8 mouse cellular contexts compared by ENCODE assay signal in genomic region chr4:133820806-133821560, GRCm38 (mm10).
DNase-seq lines count a peak whose midpoint lies in the region; ATAC-seq and TF ChIP-seq lines count a peak whose summit lies in the region.

No protein-coding gene starts in this region.

- H3K36me3 ChIP-seq in limb, embryonic 11.5 days (ENCODE audit: control insufficient read depth, insufficient read depth, low read length): no peaks in the 10 kb centered on the region

- peak; percentile 24 to 35 for DNase-seq in heart, adult 18-20 months
- DNase-seq in heart, postnatal 25 days (ENCODE audit: low spot score): no peak
- DNase-seq in B cell, adult 2 months: peak; percentile 43 to 53
- no peak for DNase-seq in limb, embryonic 11.5 days (ENCODE audit: low spot score)
- no peak for DNase-seq in cerebellum, adult 2 months
- no peak for DNase-seq in ovary, postnatal 14 days (ENCODE audit: low spot score)

- peaks cover 1% of the 10 kb centered on the region; the same call in 1 of the 2 replicates for H3K4me1 ChIP-seq in cortical plate, adult 2 months (ENCODE audit: control insufficient read depth, insufficient read depth, low read length)
- H3K4me1 ChIP-seq in limb, embryonic 11.5 days (ENCODE audit: control insufficient read depth, insufficient read depth, low read length): peaks cover 9% of the 10 kb centered on the region
- no peaks in the 10 kb centered on the region for H3K4me1 ChIP-seq in cerebellum, adult 2 months (ENCODE audit: control insufficient read depth, insufficient read depth, low read length)

- TF ChIP-seq CTCF in cortical plate, adult 2 months (IDR thresholded peaks at IDR 0.05; ENCODE audit: extremely low read depth, insufficient read depth, low read length): no peak
- TF ChIP-seq CTCF in cerebellum, adult 2 months (IDR thresholded peaks at IDR 0.05; ENCODE audit: borderline replicate concordance, insufficient read depth, low read depth, low read length): no peak

- 0 out of 2 replicates have a peak overlapping the region, but pooled peaks have one; percentile 18 for H3K27ac ChIP-seq in cortical plate, adult 2 months (ENCODE audit: insufficient read depth, low read length)
- H3K27ac ChIP-seq in limb, embryonic 11.5 days (replicated peaks; ENCODE audit: low read depth, low read length): no peak overlapping the region
- no peak overlapping the region for H3K27ac ChIP-seq in cerebellum, adult 2 months (ENCODE audit: insufficient read depth, low read length)

- no peak overlapping the region for H3K4me2 ChIP-seq in limb, embryonic 11.5 days (ENCODE audit: low read depth, severe bottlenecking)

- H3K9ac ChIP-seq in limb, embryonic 11.5 days (ENCODE audit: low read length): 0 out of 2 replicates have a peak overlapping the region, but pooled peaks have one; percentile 5

- no peaks in the 10 kb centered on the region for H3K27me3 ChIP-seq in limb, embryonic 11.5 days (ENCODE audit: control insufficient read depth, insufficient read depth, low read length)
- H3K27me3 ChIP-seq in cerebellum, adult 2 months (ENCODE audit: control insufficient read depth, insufficient read depth, low read length): no peaks in the 10 kb centered on the region

- 52% methylated on average over 9 of the region's 9 CpGs for WGBS in limb, embryonic 11.5 days
- WGBS in cerebellum, adult 2 months: 43% methylated on average over 9 of the region's 9 CpGs

- H3K4me3 ChIP-seq in cortical plate, adult 2 months (ENCODE audit: insufficient read depth, low read length): no peak overlapping the region
- no peak overlapping the region for H3K4me3 ChIP-seq in limb, embryonic 11.5 days (ENCODE audit: low read depth, low read length)
- H3K4me3 ChIP-seq in cerebellum, adult 2 months (replicated peaks; ENCODE audit: insufficient read depth, low read depth, low read length): no peak overlapping the region

- H3K9me3 ChIP-seq in limb, embryonic 11.5 days (ENCODE audit: control insufficient read depth, low read length): no peaks in the 10 kb centered on the region

- no peak for TF ChIP-seq POLR2A in cortical plate, adult 2 months (IDR thresholded peaks at IDR 0.05; ENCODE audit: extremely low read depth, insufficient read depth, low read length)
- TF ChIP-seq POLR2A in cerebellum, adult 2 months (IDR thresholded peaks at IDR 0.05; ENCODE audit: borderline replicate concordance, insufficient read depth, low read length): no peak

- ATAC-seq in limb, embryonic 11.5 days (ENCODE audit: insufficient number of reproducible peaks, low FRiP score, low TSS enrichment, low read depth): no peak
- no peak for ATAC-seq in erythroblast, adult 5-6 weeks (replicated peaks; ENCODE audit: low FRiP score, poor library complexity, severe bottlenecking)

- intact Hi-C loops in heart, postnatal 25 days (cut with DNase I): no loop called here

Comparison
In these comparisons a context has a peak if more than half of its experiments do, and no peak if none do; other contexts are left out.
1. DNase-seq: peak in heart, adult 18-20 months (2 of 2) and B cell, adult 2 months (2 of 2); none in heart, postnatal 25 days (single experiment), limb, embryonic 11.5 days (single experiment), cerebellum, adult 2 months (0 of 2) and ovary, postnatal 14 days (single experiment).